Mouse (Mus musculus) ES-E14 (cell line): ENCODE results near the gene St3gal2.

Experiments
- CHD2 ChIP-seq: IDR thresholded peaks from 2 replicates; pipeline ENCODE4 v1.6.1; 2014; ENCODE audit warnings: mild to moderate bottlenecking, low read depth, low read length, inconsistent platforms
- MAFK ChIP-seq: IDR thresholded peaks from 2 replicates; pipeline ENCODE4 v1.6.1; 2014; ENCODE audit warnings: mild to moderate bottlenecking, low read depth, low read length, inconsistent platforms; ENCODE audit not compliant: insufficient read depth
- ZC3H11A ChIP-seq: IDR thresholded peaks from 2 replicates; pipeline ENCODE4 v1.6.1; 2012; ENCODE audit warnings: low read depth, mild to moderate bottlenecking, inconsistent platforms, low read length, borderline replicate concordance
- ZNF384 ChIP-seq: IDR thresholded peaks from 2 replicates; pipeline ENCODE4 v1.6.1; 2012; ENCODE audit warnings: low read depth, low read length, inconsistent platforms

- TF ChIP-seq MAFK (no peak), CHD2 (no peak), ZNF384 (no peak), ZC3H11A (no peak)
Measured at GRCm38 (mm10) chr8:110933272-110933671, 13.6 kb downstream of the St3gal2 start.
